Mouse (Mus musculus) midbrain, embryonic 14.5 days (tissue): ENCODE measurements around the gene Klk1b24. TPM values are rescaled to one million over a fixed set of nuclear protein-coding genes. Genes with fewer than 3 reads are reported as not detected.
"Not testable (repeated sequence)": the region's sequence is repeated elsewhere in the genome, so short reads cannot be mapped to it uniquely, and the experiment has no call there.

Source experiments
- ATAC-seq: fragments of 200-750 bp; cut with Nextera tagmentation; 2 replicates; pipeline ENCODE4 v1.8.0; 2017; ENCODE audit warnings: moderate number of reproducible peaks, moderate library complexity; ENCODE audit not compliant: low FRiP score, low TSS enrichment
- DNase-seq: peaks from one replicate; pipeline ENCODE4 v3.0.0-alpha.2; 2015
- H3K27ac ChIP-seq: fragments of 300-500 bp; sonication (generic); replicated peaks from 2 replicates; pipeline ENCODE4 v1.5.1; 2014; ENCODE audit warnings: mild to moderate bottlenecking, low read depth, low read length, moderate library complexity
- H3K27me3 ChIP-seq: fragments of 300-500 bp; sonication (generic); 2 replicates; pipeline ENCODE4 v1.6.1; 2014; ENCODE audit warnings: low read length, control low read depth, mixed read lengths; ENCODE audit not compliant: control insufficient read depth, insufficient read depth
- H3K36me3 ChIP-seq: fragments of 300-500 bp; sonication (generic); 2 replicates; pipeline ENCODE4 v1.6.1; 2014; ENCODE audit warnings: low read length, control low read depth; ENCODE audit not compliant: control insufficient read depth, insufficient read depth
- H3K4me1 ChIP-seq: fragments of 300-500 bp; sonication (generic); 2 replicates; pipeline ENCODE4 v1.6.1; 2014; ENCODE audit warnings: mild to moderate bottlenecking, antibody characterized with exemption, low read length, control low read depth; ENCODE audit not compliant: control insufficient read depth, insufficient read depth
- H3K4me2 ChIP-seq: fragments of 300-500 bp; sonication (generic); 2 replicates; pipeline ENCODE4 v1.6.1; 2014; ENCODE audit warnings: mild to moderate bottlenecking, low read length, moderate library complexity
- H3K4me3 ChIP-seq: fragments of 300-500 bp; sonication (generic); replicated peaks from 2 replicates; pipeline ENCODE4 v1.5.1; 2014; ENCODE audit warnings: low read depth, low read length
- H3K9ac ChIP-seq: fragments of 300-500 bp; sonication (generic); replicated peaks from 2 replicates; pipeline ENCODE4 v1.6.1; 2014; ENCODE audit warnings: mild to moderate bottlenecking, low read length, moderate library complexity
- H3K9me3 ChIP-seq: fragments of 300-500 bp; sonication (generic); 2 replicates; pipeline ENCODE4 v1.6.1; 2016; ENCODE audit warnings: low read length, control low read depth, mixed read lengths; ENCODE audit not compliant: control insufficient read depth
- WGBS: fragments of 180-500 bp; shearing (Covaris S2); extraction: QIAGEN DNeasy Blood & Tissue Kit; methylation state at CpG from one replicate; pipeline ENCODE4 v1.1.7; 2014; 5-methylcytosine and 5-hydroxymethylcytosine counted together
- polyA plus RNA-seq: library from polyadenylated mRNA; unstranded; fragments of >200 nt; fragmentation: Nextera tagmentation; extraction: Ambion mirVana; gene quantifications from 2 replicates; pipeline ENCODE4 v1.2.1, GENCODE M21; 2014

The Klk1b24 gene
- polyA plus RNA-seq, 1 experiment from 2014 or later: not detected

DNA sequence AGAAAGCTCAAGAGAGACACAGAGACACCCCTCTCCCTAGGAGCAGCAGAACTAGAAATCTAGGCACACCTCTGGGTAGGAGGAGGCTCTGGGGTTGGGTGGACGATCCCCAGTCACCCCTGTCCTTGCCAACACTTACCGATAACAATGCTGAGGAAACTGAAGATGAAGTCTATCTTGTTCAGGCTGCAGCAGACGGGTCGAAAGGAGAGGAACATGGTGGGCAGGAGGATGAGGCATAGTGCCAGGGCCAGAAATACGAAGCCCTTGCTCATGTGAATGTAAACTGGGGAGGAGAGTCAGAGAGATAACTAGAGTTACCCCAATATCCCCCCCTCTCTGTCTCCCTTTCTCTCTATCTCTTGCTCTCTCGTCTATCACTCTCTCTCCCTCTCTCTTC, 34.3 kb downstream of the Klk1b24 start:
- not testable (repeated sequence) for H3K27me3 ChIP-seq, H3K4me1 ChIP-seq, H3K4me2 ChIP-seq, H3K4me3 ChIP-seq, H3K9ac ChIP-seq, ATAC-seq, H3K9me3 ChIP-seq, DNase-seq, H3K27ac ChIP-seq, H3K36me3 ChIP-seq
- 88% methylated on average over 6 of the region's 6 CpGs for WGBS

DNA sequence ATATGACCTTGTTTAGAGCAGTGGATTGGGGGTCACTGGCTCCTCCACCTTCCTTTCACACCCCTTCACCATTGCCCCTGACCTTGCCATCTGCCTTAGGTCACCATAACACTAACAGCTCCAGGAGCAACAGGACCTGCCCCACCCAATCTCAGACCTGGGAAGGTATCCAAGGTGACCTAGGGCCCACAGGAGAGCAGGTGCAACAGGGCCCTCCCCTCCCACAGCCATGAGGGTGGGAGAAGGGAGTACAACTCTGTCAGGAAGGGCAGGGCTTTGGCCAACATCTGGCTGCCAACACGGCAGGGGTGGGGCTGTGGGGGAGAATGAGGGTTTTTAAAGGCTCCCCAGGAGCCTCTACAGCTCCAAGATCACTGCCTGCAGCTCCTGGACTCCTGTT, 37.0 kb downstream of the Klk1b24 start, which contains the start of gene Klk1:
Klk1 (plus strand) TSS at position 285 of the 400 bp plus-strand sequence.
- no peak within 1 kb of the TSS for H3K27ac ChIP-seq
- no peak within 1 kb of the TSS for H3K4me3 ChIP-seq
- WGBS: 36% methylated on average over 1 of the region's 1 CpGs
- H3K4me2 ChIP-seq: no peak within 1 kb of the TSS
- no peak within 1 kb of the TSS for H3K9ac ChIP-seq
- no peaks in the 10 kb centered on the region for H3K27me3 ChIP-seq
- no peaks in the 10 kb centered on the region for H3K36me3 ChIP-seq
- DNase-seq (no peak), ATAC-seq (no peak)
- no peaks in the 10 kb centered on the region for H3K9me3 ChIP-seq
- no peaks in the 10 kb centered on the region for H3K4me1 ChIP-seq

DNA sequence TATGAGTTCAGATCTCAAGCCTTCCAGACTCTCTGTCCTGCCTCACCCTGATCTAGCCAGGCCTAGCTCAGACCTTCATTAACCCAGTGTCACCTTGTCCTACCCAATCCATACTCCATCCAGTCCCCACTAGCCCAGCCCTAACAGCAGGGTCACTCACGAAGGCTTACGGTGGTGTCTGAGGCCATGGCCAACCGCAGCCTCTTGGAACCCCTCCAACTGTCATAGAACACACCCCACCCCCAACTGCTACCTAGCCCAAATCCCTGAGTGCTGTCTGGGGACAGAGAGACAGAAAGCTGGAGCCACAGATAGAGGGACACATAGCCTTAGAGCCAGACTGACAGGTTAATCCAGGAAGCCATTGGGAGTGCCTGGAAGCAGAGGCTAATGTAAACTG, 47.9 kb downstream of the Klk1b24 start, which contains the start of gene Gm36864:
Gm36864 (plus strand) TSS at position 269 of the 400 bp plus-strand sequence.
- 83% methylated on average over 3 of the region's 3 CpGs for WGBS
- Histone ChIP-seq H3K4me2 (no peak within 1 kb of the TSS), H3K9ac (no peak within 1 kb of the TSS), H3K4me3 (no peak within 1 kb of the TSS), H3K4me1 (no peaks in the 10 kb centered on the region), H3K9me3 (no peaks in the 10 kb centered on the region), H3K27me3 (no peaks in the 10 kb centered on the region), H3K36me3 (no peaks in the 10 kb centered on the region), H3K27ac (no peak within 1 kb of the TSS)
- DNase-seq (no peak), ATAC-seq (no peak)

DNA sequence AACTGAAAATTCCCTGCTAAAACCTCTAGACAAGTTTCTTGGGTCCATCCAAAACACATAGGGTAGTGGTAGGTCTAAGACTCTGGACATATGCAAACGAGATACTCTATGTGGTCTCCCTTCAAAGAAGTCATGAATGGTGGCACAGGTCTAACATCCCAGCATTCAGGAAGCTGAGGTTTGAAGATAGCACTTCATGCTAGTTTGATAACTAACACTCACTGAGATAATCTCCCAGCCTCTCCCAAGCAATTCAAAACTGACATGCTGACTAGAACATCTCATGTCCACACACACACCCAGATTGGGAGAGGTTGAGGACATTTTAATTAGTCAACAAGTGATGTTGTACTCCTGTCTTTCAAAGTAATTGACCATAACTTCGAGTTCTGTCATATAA, 51.9 kb downstream of the Klk1b24 start:
- no peak overlapping the region for H3K4me3 ChIP-seq
- no peak overlapping the region for H3K9ac ChIP-seq
- H3K27ac ChIP-seq: no peak overlapping the region
- DNase-seq (no peak), ATAC-seq (no peak)
- H3K9me3 ChIP-seq: no peaks in the 10 kb centered on the region
- no peaks in the 10 kb centered on the region for H3K36me3 ChIP-seq
- no peaks in the 10 kb centered on the region for H3K27me3 ChIP-seq
- WGBS: 64% methylated on average over 2 of the region's 2 CpGs
- H3K4me1 ChIP-seq: no peaks in the 10 kb centered on the region
- no peak overlapping the region for H3K4me2 ChIP-seq

DNA sequence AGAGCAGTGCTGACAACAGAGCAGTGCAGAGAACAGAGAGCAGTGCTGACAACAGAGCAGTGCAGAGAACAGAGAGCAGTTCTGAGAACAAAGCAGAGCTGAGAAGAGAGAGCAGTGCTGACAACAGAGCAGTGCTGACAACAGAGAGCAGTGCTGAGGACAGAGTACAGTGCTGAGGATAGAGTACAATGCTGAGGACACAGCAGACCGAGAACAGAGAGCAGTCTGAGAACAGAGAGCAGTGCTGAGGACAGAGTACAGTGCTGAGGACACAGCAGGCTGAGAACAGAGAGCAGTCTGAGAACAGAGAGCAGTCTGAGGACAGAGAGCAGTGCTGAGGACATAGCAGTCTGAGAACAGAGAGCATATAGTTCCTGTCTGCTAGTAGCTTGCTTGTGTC, 52.7 kb downstream of the Klk1b24 start:
- Histone ChIP-seq H3K4me1 (peaks cover 5% of the 10 kb centered on the region; the same call in 1 of the 2 replicates), H3K27ac (no peak overlapping the region), H3K9me3 (no peaks in the 10 kb centered on the region), H3K36me3 (no peaks in the 10 kb centered on the region), H3K4me2 (no peak overlapping the region), H3K9ac (no peak overlapping the region), H3K27me3 (no peaks in the 10 kb centered on the region), H3K4me3 (no peak overlapping the region)
- ATAC-seq: no peak
- DNase-seq: no peak
- 73% methylated on average over 1 of the region's 1 CpGs for WGBS

DNA sequence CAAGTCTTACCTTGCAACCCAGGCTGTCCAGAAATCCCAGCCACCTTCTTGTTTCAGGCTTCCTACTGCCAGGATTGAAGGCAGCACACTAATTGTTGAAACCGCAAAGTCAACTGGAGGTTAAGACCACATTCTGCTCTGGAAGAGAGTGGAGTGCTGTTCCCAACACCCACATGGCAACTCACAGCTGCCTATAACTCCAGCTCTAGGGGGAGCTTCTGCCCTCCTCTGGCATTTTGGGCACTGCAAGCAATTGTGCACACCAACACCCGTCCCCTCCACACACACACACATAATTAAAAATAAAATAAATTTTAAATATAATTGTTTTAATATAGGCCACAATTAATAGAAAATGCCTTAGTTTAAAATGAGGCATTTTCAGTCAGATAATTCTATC, 53.1 kb downstream of the Klk1b24 start:
- Histone ChIP-seq H3K9me3 (no peaks in the 10 kb centered on the region), H3K4me2 (no peak overlapping the region), H3K9ac (no peak overlapping the region), H3K27me3 (no peaks in the 10 kb centered on the region), H3K4me1 (peaks cover 5% of the 10 kb centered on the region; the same call in 1 of the 2 replicates), H3K4me3 (no peak overlapping the region), H3K36me3 (no peaks in the 10 kb centered on the region), H3K27ac (no peak overlapping the region)
- no peak for ATAC-seq
- 67% methylated on average over 2 of the region's 2 CpGs for WGBS
- DNase-seq: no peak

Other genes starting within 250 kb of the Klk1b24 start
- gene Klk1b8, start 237.6 kb upstream of the Klk1b24 start, polyA plus RNA-seq: not detected in 2 replicates
- not detected in 2 replicates for gene Klk1b1, start 221.5 kb upstream of the Klk1b24 start, polyA plus RNA-seq
- gene Klk1b9, start 212.2 kb upstream of the Klk1b24 start, polyA plus RNA-seq: not detected in 2 replicates
- not detected in 2 replicates for gene Klk1b11, start 192.4 kb upstream of the Klk1b24 start, polyA plus RNA-seq
- gene Klk1b26, start 176.1 kb upstream of the Klk1b24 start, polyA plus RNA-seq: not detected in 2 replicates
- not detected in 2 replicates for gene Klk1b27, start 135.9 kb upstream of the Klk1b24 start, polyA plus RNA-seq
- gene Klk1b21, start 85.9 kb upstream of the Klk1b24 start, polyA plus RNA-seq: not detected in 2 replicates
- not detected in 2 replicates for gene Klk1b22, start 75.6 kb upstream of the Klk1b24 start, polyA plus RNA-seq
- gene Klk1b16, start 51.5 kb upstream of the Klk1b24 start, polyA plus RNA-seq: not detected in 2 replicates
- gene Klk1b3, start 10.0 kb downstream of the Klk1b24 start, polyA plus RNA-seq: not detected in 2 replicates
- gene Klk1b4, start 19.2 kb downstream of the Klk1b24 start, polyA plus RNA-seq: not detected in 2 replicates
- not detected in 2 replicates for gene Klk1b5, start 27.7 kb downstream of the Klk1b24 start, polyA plus RNA-seq
- gene Klk1, start 37.1 kb downstream of the Klk1b24 start, polyA plus RNA-seq: not detected in 2 replicates
- not detected in 2 replicates for gene Gm36864, start 47.9 kb downstream of the Klk1b24 start, polyA plus RNA-seq
- gene 1700028J19Rik, start 58.5 kb downstream of the Klk1b24 start, polyA plus RNA-seq: 1.3 and 1.8 TPM in 2 replicates
- gene 2410002F23Rik, start 58.5 kb downstream of the Klk1b24 start, polyA plus RNA-seq: 199 and 211 TPM in 2 replicates
- gene Acp4, start 69.1 kb downstream of the Klk1b24 start, polyA plus RNA-seq: not detected in 2 replicates
- 1.8 TPM in 1 of 2 replicates, not detected in the other for gene Gm15517, start 73.2 kb downstream of the Klk1b24 start, polyA plus RNA-seq
- gene Clec11a, start 118.7 kb downstream of the Klk1b24 start, polyA plus RNA-seq: 4.6 and 4.7 TPM in 2 replicates
- 35.1 and 37.8 TPM in 2 replicates for gene Shank1, start 122.0 kb downstream of the Klk1b24 start, polyA plus RNA-seq
- gene Syt3, start 195.9 kb downstream of the Klk1b24 start, polyA plus RNA-seq: 39.5 and 48.5 TPM in 2 replicates
- gene 1700008O03Rik, start 197.6 kb downstream of the Klk1b24 start, polyA plus RNA-seq: 1.7 and 1.9 TPM in 2 replicates
- gene Lrrc4b, start 240.8 kb downstream of the Klk1b24 start, polyA plus RNA-seq: 28.4 and 39.0 TPM in 2 replicates